Mouse (Mus musculus) forebrain, embryonic 14.5 days (tissue): Measurements from ENCODE around the gene Golt1b. TPM values are rescaled to one million over a fixed set of nuclear protein-coding genes. Genes with fewer than 3 reads are reported as not detected.

Source experiments
- ATAC-seq: fragments of 200-750 bp; cut with Nextera tagmentation; 2 replicates; pipeline ENCODE4 v1.8.0; 2017; ENCODE audit warnings: mild to moderate bottlenecking, moderate library complexity
- DNase-seq: peaks from one replicate; pipeline ENCODE4 v3.0.0-alpha.2; 2015; ENCODE audit warnings: low spot score
- H3K27ac ChIP-seq: fragments of 300-500 bp; sonication (generic); 2 replicates; pipeline ENCODE4 v1.5.1; 2014; ENCODE audit warnings: low read depth, mild to moderate bottlenecking, control low read depth, low read length, moderate library complexity
- H3K27me3 ChIP-seq: fragments of 300-500 bp; sonication (generic); replicated peaks from 2 replicates; pipeline ENCODE4 v1.6.1; 2014; ENCODE audit warnings: low read length, control low read depth, mixed read lengths; ENCODE audit not compliant: control insufficient read depth, insufficient read depth
- H3K36me3 ChIP-seq: fragments of 300-500 bp; sonication (generic); 2 replicates; pipeline ENCODE4 v1.6.1; 2014; ENCODE audit warnings: low read length, control low read depth; ENCODE audit not compliant: control insufficient read depth, insufficient read depth
- H3K4me1 ChIP-seq: fragments of 300-500 bp; sonication (generic); 2 replicates; pipeline ENCODE4 v1.6.1; 2014; ENCODE audit warnings: antibody characterized with exemption, low read length, control low read depth; ENCODE audit not compliant: control insufficient read depth, insufficient read depth
- H3K4me2 ChIP-seq: fragments of 300-500 bp; sonication (generic); 2 replicates; pipeline ENCODE4 v1.6.1; 2014; ENCODE audit warnings: mild to moderate bottlenecking, control low read depth, low read length
- H3K4me3 ChIP-seq: fragments of 300-500 bp; sonication (generic); 2 replicates; pipeline ENCODE4 v1.5.1; 2014; ENCODE audit warnings: low read depth, low read length, control low read depth
- H3K9ac ChIP-seq: fragments of 300-500 bp; sonication (generic); 2 replicates; pipeline ENCODE4 v1.6.1; 2014; ENCODE audit warnings: mild to moderate bottlenecking, low read length, control low read depth, moderate library complexity
- H3K9me3 ChIP-seq: fragments of 300-500 bp; sonication (generic); replicated peaks from 2 replicates; pipeline ENCODE4 v1.6.1; 2016; ENCODE audit warnings: low read length, control low read depth, mixed read lengths; ENCODE audit not compliant: control insufficient read depth
- WGBS: fragments of 180-500 bp; shearing (Covaris S2); extraction: QIAGEN DNeasy Blood & Tissue Kit; methylation state at CpG from one replicate; pipeline ENCODE4 v1.1.7; 2014; 5-methylcytosine and 5-hydroxymethylcytosine counted together
- polyA plus RNA-seq: library from polyadenylated mRNA; unstranded; fragments of >200 nt; fragmentation: Nextera tagmentation; extraction: Ambion mirVana; gene quantifications from 2 replicates; pipeline ENCODE4 v1.2.1, GENCODE M21; 2014

Gene Golt1b
- polyA plus RNA-seq, 1 experiment from 2014 or later: 99.4 TPM

GRCm38 (mm10) chr6:142378576-142379330 lies 8.3 kb upstream of the Golt1b start:
- WGBS: 93% methylated on average over 8 of the region's 8 CpGs
- no peak overlapping the region for H3K9ac ChIP-seq

GRCm38 (mm10) chr6:142379961-142380360 lies 7.1 kb upstream of the Golt1b start:
- Histone ChIP-seq H3K4me1 (no peaks in the 10 kb centered on the region), H3K9me3 (no peaks in the 10 kb centered on the region), H3K4me3 (no peak overlapping the region), H3K9ac (no peak overlapping the region), H3K4me2 (no peak overlapping the region), H3K27me3 (no peaks in the 10 kb centered on the region), H3K27ac (no peak overlapping the region), H3K36me3 (peaks cover 26% of the 10 kb centered on the region)
- WGBS: 91% methylated on average over 6 of the region's 6 CpGs
- ATAC-seq: no peak
- no peak for DNase-seq

More at GRCm38 (mm10) chr6:142378576-142379330, 8.3 kb upstream of the Golt1b start:
- H3K27ac ChIP-seq: no peak overlapping the region
- H3K9me3 ChIP-seq: no peaks in the 10 kb centered on the region
- no peaks in the 10 kb centered on the region for H3K4me1 ChIP-seq
- ATAC-seq (no peak), DNase-seq (no peak)
- no peak overlapping the region for H3K4me3 ChIP-seq
- H3K36me3 ChIP-seq: peaks cover 37% of the 10 kb centered on the region
- H3K27me3 ChIP-seq: no peaks in the 10 kb centered on the region
- H3K4me2 ChIP-seq: no peak overlapping the region

GRCm38 (mm10) chr6:142381615-142382014 lies 5.4 kb upstream of the Golt1b start:
- 94% methylated on average over 7 of the region's 7 CpGs for WGBS
- peaks cover 12% of the 10 kb centered on the region for H3K36me3 ChIP-seq
- H3K27me3 ChIP-seq: no peaks in the 10 kb centered on the region
- ATAC-seq (no peak), DNase-seq (no peak)
- H3K4me1 ChIP-seq: 0 out of 2 replicates have a peak, but pooled peaks cover 3% of the 10 kb centered on the region
- H3K9ac ChIP-seq: no peak overlapping the region
- no peak overlapping the region for H3K27ac ChIP-seq
- no peaks in the 10 kb centered on the region for H3K9me3 ChIP-seq
- no peak overlapping the region for H3K4me2 ChIP-seq
- no peak overlapping the region for H3K4me3 ChIP-seq

- Histone ChIP-seq H3K4me2 (no peak overlapping the region), H3K27me3 (no peaks in the 10 kb centered on the region), H3K9ac (no peak overlapping the region), H3K9me3 (no peaks in the 10 kb centered on the region), H3K4me1 (peaks cover 14% of the 10 kb centered on the region), H3K4me3 (no peak overlapping the region), H3K36me3 (no peaks in the 10 kb centered on the region), H3K27ac (no peak overlapping the region)
- ATAC-seq: no peak
- no peak for DNase-seq
- 89% methylated on average over 9 of the region's 9 CpGs for WGBS
These were observed 2.5 kb upstream of the Golt1b start for GRCm38 (mm10) chr6:142384521-142384920.

GRCm38 (mm10) chr6:142386285-142387010 lies 573 bp upstream of the Golt1b start:
- Histone ChIP-seq H3K9me3 (no peaks in the 10 kb centered on the region), H3K4me3 (peak overlapping the region; percentile 99), H3K27ac (no peak overlapping the region), H3K4me2 (peak overlapping the region; percentile 67), H3K9ac (peak overlapping the region; percentile 91), H3K36me3 (no peaks in the 10 kb centered on the region), H3K27me3 (no peaks in the 10 kb centered on the region), H3K4me1 (peaks cover 14% of the 10 kb centered on the region)
- no peak for DNase-seq
- ATAC-seq: peak; percentile 81
- 6% methylated on average over 31 of the region's 31 CpGs for WGBS

- Histone ChIP-seq H3K27me3 (no peaks in the 10 kb centered on the region), H3K36me3 (no peaks in the 10 kb centered on the region), H3K27ac (no peak overlapping the region), H3K4me1 (peaks cover 14% of the 10 kb centered on the region), H3K9ac (peak overlapping the region; percentile 91), H3K4me2 (peak overlapping the region; percentile 74), H3K4me3 (peak overlapping the region; percentile 99), H3K9me3 (no peaks in the 10 kb centered on the region)
- WGBS: 23% methylated on average over 8 of the region's 8 CpGs
- DNase-seq: no peak
- no peak for ATAC-seq
These were observed 792 bp downstream of the Golt1b start for GRCm38 (mm10) chr6:142387755-142388271.

GRCm38 (mm10) chr6:142389101-142389500 lies 2.1 kb downstream of the Golt1b start:
- WGBS: 82% methylated on average over 2 of the region's 2 CpGs
- Histone ChIP-seq H3K4me3 (no peak overlapping the region), H3K9ac (no peak overlapping the region), H3K27ac (no peak overlapping the region), H3K36me3 (no peaks in the 10 kb centered on the region; the same call in 1 of the 2 replicates), H3K4me2 (no peak overlapping the region), H3K9me3 (no peaks in the 10 kb centered on the region), H3K27me3 (no peaks in the 10 kb centered on the region), H3K4me1 (peaks cover 14% of the 10 kb centered on the region)
- ATAC-seq (no peak), DNase-seq (no peak)

- no peak for ATAC-seq
- Histone ChIP-seq H3K27ac (no peak overlapping the region), H3K4me1 (peaks cover 10% of the 10 kb centered on the region), H3K36me3 (peaks cover 23% of the 10 kb centered on the region), H3K9ac (no peak overlapping the region), H3K4me2 (no peak overlapping the region), H3K27me3 (no peaks in the 10 kb centered on the region), H3K4me3 (no peak overlapping the region), H3K9me3 (no peaks in the 10 kb centered on the region)
- WGBS: 91% methylated on average over 5 of the region's 5 CpGs
- no peak for DNase-seq
These were observed 5.3 kb downstream of the Golt1b start for GRCm38 (mm10) chr6:142392312-142392711.

GRCm38 (mm10) chr6:142394669-142395068 lies 7.6 kb downstream of the Golt1b start:
- Histone ChIP-seq H3K4me2 (no peak overlapping the region), H3K9ac (no peak overlapping the region), H3K4me3 (no peak overlapping the region), H3K4me1 (no peaks in the 10 kb centered on the region), H3K9me3 (no peaks in the 10 kb centered on the region), H3K27me3 (no peaks in the 10 kb centered on the region), H3K36me3 (peaks cover 23% of the 10 kb centered on the region), H3K27ac (no peak overlapping the region)
- DNase-seq: no peak
- ATAC-seq: no peak
- WGBS: 83% methylated on average over 5 of the region's 5 CpGs
